Mouse (Mus musculus) right cerebral cortex, adult 18-20 months (tissue): ENCODE results near the gene Zfp280d.
A peak's percentile ranks its signal among the peaks of the same experiment; 100 is the strongest.
"Not testable (repeated sequence)": the region's sequence is repeated elsewhere in the genome, so short reads cannot be mapped to it uniquely, and the experiment has no call there.

Source experiments
- DNase-seq: peaks from one replicate; pipeline ENCODE4 v3.0.0; 2022; ENCODE audit warnings: mixed read lengths

Zfp280d gene

GRCm38 (mm10) chr9:72374996-72375395 lies 100.3 kb downstream of the Zfp280d start:
- no peak for DNase-seq

GRCm38 (mm10) chr9:72375639-72376038 lies 101.0 kb downstream of the Zfp280d start:
- no peak for DNase-seq

- no peak for DNase-seq
Measured at GRCm38 (mm10) chr9:72385786-72386185, 111.1 kb downstream of the Zfp280d start.

GRCm38 (mm10) chr9:72388934-72389333 lies 114.3 kb downstream of the Zfp280d start:
- no peak for DNase-seq

- no peak for DNase-seq
Measured at GRCm38 (mm10) chr9:72389431-72390002, 114.9 kb downstream of the Zfp280d start.

GRCm38 (mm10) chr9:72390321-72391077 lies 115.8 kb downstream of the Zfp280d start:
- DNase-seq: no peak

GRCm38 (mm10) chr9:72392686-72393085 lies 118.0 kb downstream of the Zfp280d start:
- DNase-seq: no peak

GRCm38 (mm10) chr9:72393238-72393637 lies 118.6 kb downstream of the Zfp280d start:
- no peak for DNase-seq

GRCm38 (mm10) chr9:72393869-72394341 lies 119.2 kb downstream of the Zfp280d start:
- DNase-seq: no peak

GRCm38 (mm10) chr9:72400121-72400520 lies 125.5 kb downstream of the Zfp280d start:
- DNase-seq: no peak

- not testable (repeated sequence) for DNase-seq
Measured at GRCm38 (mm10) chr9:72401769-72402168, 127.1 kb downstream of the Zfp280d start.

- DNase-seq: no peak
Measured at GRCm38 (mm10) chr9:72403421-72403820, 128.8 kb downstream of the Zfp280d start.

- no peak for DNase-seq
Measured at GRCm38 (mm10) chr9:72404446-72404845, 129.8 kb downstream of the Zfp280d start.

- no peak for DNase-seq
Measured at GRCm38 (mm10) chr9:72404934-72405333, 130.3 kb downstream of the Zfp280d start.

- DNase-seq: no peak
Measured at GRCm38 (mm10) chr9:72405882-72406638, 131.4 kb downstream of the Zfp280d start.

- peak; percentile 72 for DNase-seq
Measured at GRCm38 (mm10) chr9:72408131-72408586, 133.5 kb downstream of the Zfp280d start.

- DNase-seq: no peak
Measured at GRCm38 (mm10) chr9:72409381-72410225, 134.9 kb downstream of the Zfp280d start.

GRCm38 (mm10) chr9:72411746-72412145 lies 137.1 kb downstream of the Zfp280d start:
- no peak for DNase-seq
